Mouse (Mus musculus) intestine, embryonic 14.5 days (tissue): ENCODE results near the gene Plcxd1. TPM values are rescaled to one million over a fixed set of nuclear protein-coding genes. Genes with fewer than 3 reads are reported as not detected.

Source experiments
- polyA plus RNA-seq: library from polyadenylated mRNA; unstranded; fragments of >200 nt; fragmentation: Nextera tagmentation; extraction: Ambion mirVana; gene quantifications from 2 replicates; pipeline ENCODE4 v1.2.1, GENCODE M21; 2014

The Plcxd1 gene
- polyA plus RNA-seq, 1 experiment from 2014 or later = 0.74 TPM

Other genes with a start within 250 kb of the Plcxd1 start
- gene Gm15446, start 176.6 kb upstream of the Plcxd1 start, polyA plus RNA-seq = 0.58 and 0.82 TPM in 2 replicates
- 19.5 and 20.0 TPM in 2 replicates for gene Zfp932, start 103.4 kb upstream of the Plcxd1 start, polyA plus RNA-seq
- 3.0 TPM in 2 replicates for gene Gm17655, start 27.5 kb upstream of the Plcxd1 start, polyA plus RNA-seq
- gene Gm35315, start 5.5 kb upstream of the Plcxd1 start, polyA plus RNA-seq = 0.69 and 1.1 TPM in 2 replicates
- 29.3 and 31.0 TPM in 2 replicates for gene Gtpbp6, start 8.2 kb downstream of the Plcxd1 start, polyA plus RNA-seq
- gene Zfp605, start 10.1 kb downstream of the Plcxd1 start, polyA plus RNA-seq = 3.5 and 5.1 TPM in 2 replicates
- gene Chfr, start 35.9 kb downstream of the Plcxd1 start, polyA plus RNA-seq = 35.7 and 41.1 TPM in 2 replicates
- 19.5 and 21.9 TPM in 2 replicates for gene Golga3, start 76.7 kb downstream of the Plcxd1 start, polyA plus RNA-seq
- 30.6 and 32.6 TPM in 2 replicates for gene Ankle2, start 131.0 kb downstream of the Plcxd1 start, polyA plus RNA-seq
- gene Pgam5, start 169.9 kb downstream of the Plcxd1 start, polyA plus RNA-seq = 71.6 and 76.9 TPM in 2 replicates
- 7.2 and 9.0 TPM in 2 replicates for gene Pxmp2, start 186.2 kb downstream of the Plcxd1 start, polyA plus RNA-seq
- 33.3 and 36.0 TPM in 2 replicates for gene Pole, start 186.3 kb downstream of the Plcxd1 start, polyA plus RNA-seq
- 0.77 and 1.1 TPM in 2 replicates for gene P2rx2, start 243.2 kb downstream of the Plcxd1 start, polyA plus RNA-seq
- gene Lrcol1, start 244.8 kb downstream of the Plcxd1 start, polyA plus RNA-seq = not detected in 2 replicates